Mouse (Mus musculus): Measurements from ENCODE around the gene Rbp4.

- TF ChIP-seq POLR2A (IDR thresholded peaks at IDR 0.05; ENCODE audit: low read depth, low read length) (no peak), CTCF (IDR thresholded peaks at IDR 0.05; ENCODE audit: extremely low read depth, insufficient read length, insufficient replicate concordance, low read depth, low read length) (no peak)
Observed at GRCm38 (mm10) chr19:38073226-38073625, 51.9 kb downstream of the Rbp4 start.

All from small intestine, adult 2 months (tissue).